Mouse (Mus musculus): ENCODE measurements around the gene Pgam2.
A peak's percentile ranks its signal among the peaks of the same experiment; 100 is the strongest.
"Not testable (repeated sequence)": the region's sequence is repeated elsewhere in the genome, so short reads cannot be mapped to it uniquely, and the experiment has no call there.

Gene Pgam2

DNA sequence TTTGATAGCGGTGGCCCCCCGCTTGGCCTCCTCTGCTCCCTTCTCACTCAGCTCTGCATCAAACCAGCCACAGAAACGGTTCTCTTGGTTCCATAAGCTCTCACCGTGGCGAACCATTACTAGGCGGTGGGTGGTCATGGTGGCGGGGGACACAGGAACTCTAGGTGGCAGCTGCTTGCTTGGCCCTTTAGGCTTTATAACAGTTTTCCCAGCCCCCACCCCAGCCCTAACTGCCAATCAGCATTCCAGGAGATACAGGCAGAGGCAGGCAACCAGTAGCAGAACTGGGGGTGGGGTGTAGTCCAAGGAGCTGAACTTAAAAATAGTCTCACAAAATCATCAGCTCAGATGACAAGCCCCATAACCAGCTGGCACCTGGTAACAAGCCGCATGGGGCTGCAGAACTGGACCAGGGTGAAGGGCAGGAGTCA is at the start of gene Pgam2:
Gene Pgam2, minus strand, starts transcription at position 183 of the 431 bp plus-strand sequence.
- DNase-seq (ENCODE audit: low read depth in 1 of 2, low spot score in 2 of 2) = no peak

DNA sequence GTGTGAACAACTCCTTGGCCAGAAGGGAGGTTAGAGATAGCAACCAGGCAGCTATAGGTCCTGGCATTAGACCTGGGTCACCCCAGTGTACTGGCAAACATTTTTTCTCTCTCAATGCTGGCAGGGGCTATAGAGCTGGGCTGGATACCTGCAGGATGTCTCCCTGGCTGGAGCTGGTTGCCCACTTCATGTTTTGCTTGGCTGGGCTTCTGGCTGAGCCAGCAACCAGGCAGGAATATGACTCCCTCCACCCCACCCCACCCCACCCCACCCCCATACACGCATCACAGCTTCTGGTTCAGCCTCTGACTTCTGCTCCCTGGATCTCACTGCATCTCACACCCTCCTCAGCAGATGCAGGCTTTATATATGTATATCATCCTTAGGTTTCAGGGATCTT is 48.8 kb upstream of the Pgam2 start:
- DNase-seq (ENCODE audit: low read depth in 1 of 2, low spot score in 2 of 2) = no peak

DNA sequence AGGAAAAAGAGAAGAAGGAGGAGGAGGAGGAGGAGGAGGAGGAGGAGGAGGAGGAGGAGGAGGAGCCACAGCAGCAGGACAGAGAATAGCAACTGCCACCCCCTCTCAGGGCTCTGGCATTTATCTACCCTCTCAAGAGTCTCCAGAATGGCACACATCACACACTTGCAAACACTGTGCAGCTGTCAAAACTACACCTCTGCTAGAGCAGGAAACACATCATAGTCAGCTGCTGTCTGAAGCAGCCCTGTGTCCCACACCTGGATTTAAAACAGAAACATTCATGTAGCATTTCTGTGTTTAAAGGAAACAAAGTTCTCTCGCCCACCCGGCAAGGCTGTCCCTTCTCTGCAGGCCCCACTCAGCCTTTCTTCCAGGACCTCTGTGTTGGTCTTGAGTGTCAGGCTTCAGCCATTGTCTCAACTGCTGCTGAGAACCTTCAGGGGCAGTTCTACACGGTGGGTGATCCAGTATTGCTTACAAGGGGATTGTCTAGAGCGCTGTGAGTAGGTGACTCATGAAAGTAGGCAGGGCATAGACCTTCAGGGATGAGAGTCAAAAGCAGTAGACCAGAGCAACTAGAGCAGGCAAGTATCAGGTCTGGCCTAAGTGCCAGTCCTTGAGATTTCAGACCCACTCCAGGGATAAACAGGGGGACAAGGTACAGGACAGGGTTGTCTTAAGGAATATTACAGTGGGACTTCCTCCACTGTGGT is 47.6 kb upstream of the Pgam2 start:
- DNase-seq (ENCODE audit: low read depth in 1 of 2, low spot score in 2 of 2) = no peak

DNA sequence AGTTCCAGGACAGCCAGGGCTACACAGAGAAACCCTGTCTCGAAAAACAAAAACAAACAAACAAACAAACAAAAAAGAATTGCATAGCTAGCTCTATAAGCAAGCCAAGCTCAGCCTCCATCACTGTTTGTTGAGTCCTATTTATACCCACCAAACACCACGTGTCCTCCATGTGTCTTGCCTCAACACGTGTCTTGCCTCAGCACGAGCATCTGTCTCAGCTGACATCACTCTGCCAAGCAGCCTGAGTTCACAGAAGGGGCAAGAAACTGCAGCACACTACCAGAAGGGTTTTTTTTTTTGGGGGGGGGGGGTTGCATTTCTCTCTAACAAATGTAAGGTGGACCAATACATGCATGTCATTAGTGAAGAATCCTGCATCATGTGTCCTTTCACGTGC is 46.9 kb upstream of the Pgam2 start:
- no peak for DNase-seq (ENCODE audit: low read depth in 1 of 2, low spot score in 2 of 2)

DNA sequence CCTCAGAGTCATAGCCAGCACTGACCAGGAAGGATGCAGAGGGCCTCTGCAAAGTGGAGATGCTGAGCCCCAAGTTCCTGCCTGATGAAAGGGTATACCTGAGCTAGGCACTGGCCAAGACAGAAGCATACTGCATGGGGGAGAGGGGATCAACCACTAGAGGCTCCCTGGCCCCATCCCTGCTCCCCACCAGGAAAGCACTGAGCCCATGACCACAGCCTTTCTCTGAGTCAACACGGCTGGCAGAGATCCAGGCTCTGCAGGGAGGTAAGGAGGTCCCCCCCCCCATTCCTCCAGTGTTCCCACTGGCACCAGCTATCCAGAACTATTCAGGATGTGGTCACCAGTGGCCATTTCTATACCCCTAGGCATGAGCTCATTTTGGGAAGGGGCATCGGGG is 45.8 kb upstream of the Pgam2 start:
- no peak for DNase-seq (ENCODE audit: low read depth in 1 of 2, low spot score in 2 of 2)

DNA sequence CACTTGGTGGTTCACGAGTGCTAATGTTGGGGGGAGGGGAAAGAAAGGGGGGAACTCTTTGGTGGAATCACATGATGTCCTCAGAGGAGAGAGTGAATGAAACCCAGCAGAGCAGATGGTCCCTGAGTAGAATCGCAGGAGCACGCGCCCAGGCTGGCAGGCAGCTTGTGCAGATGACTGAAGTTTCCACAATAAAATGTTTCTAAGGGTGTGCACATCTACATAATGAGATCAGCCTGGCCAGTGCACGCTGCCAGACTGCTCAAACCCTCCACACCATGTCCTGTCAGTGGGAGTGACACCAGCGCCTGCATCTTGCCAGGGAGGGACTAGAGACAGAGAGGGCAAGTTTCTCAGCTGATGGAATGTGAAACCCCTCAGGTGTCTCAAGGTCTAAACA is 45.2 kb upstream of the Pgam2 start:
- no peak for DNase-seq (ENCODE audit: low read depth in 1 of 2, low spot score in 2 of 2)

DNA sequence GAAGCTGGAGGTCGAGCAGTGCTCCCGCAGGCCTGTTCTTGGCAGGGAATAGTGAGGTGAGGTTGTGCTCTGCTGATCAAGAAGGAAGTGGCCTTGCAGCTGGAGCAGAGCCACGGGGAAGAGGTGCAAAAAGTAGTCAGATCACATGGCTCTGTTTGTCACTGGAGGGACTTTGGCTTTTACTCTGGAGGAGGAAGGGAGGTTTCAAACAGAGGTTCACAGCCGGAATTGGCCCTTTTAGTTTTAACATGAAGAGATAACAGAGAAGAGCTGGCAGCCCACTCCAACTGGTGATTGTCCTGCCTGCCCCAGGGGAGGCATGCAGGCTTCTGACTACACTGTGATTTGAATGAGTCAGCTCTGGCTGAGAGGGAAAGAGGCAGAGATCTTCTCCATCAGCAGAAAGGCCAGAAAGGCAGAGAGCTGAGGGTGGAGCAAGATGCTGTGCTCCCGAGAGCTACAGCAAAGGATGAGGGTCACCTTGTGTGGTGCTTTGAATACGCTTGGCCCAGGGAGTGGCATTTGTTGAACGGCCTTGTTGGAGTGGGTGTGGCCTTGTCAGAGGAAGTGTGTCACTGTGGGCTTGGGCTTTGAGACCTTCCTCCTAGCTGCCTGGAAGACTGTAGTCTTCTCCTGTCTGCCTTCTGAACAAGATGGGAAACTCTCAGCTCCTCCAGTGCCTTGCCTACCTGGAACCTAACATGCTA is 43.3 kb upstream of the Pgam2 start:
- no peak for DNase-seq (ENCODE audit: low read depth in 1 of 2, low spot score in 2 of 2)

DNA sequence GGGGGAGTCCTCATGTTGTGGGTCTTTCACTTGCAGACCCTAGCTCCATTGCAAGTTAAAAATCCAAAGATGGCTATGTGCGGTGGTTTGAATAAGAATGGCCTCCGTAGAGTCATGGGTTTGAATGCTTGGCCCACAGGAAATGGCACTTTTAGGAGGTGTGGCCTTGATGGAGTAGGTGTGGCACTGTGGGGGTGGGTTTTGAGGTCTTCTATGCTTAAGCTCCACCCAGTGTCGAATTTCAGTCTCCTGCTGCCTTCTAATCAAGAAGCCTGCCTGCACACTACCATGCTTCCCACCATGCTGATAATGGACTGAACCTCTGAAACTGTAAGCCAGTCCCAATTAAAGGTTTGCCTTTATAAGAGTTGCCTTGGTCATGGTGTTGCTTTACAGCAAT is 39.6 kb upstream of the Pgam2 start:
- no peak for DNase-seq (ENCODE audit: low read depth in 1 of 2, low spot score in 2 of 2)

DNA sequence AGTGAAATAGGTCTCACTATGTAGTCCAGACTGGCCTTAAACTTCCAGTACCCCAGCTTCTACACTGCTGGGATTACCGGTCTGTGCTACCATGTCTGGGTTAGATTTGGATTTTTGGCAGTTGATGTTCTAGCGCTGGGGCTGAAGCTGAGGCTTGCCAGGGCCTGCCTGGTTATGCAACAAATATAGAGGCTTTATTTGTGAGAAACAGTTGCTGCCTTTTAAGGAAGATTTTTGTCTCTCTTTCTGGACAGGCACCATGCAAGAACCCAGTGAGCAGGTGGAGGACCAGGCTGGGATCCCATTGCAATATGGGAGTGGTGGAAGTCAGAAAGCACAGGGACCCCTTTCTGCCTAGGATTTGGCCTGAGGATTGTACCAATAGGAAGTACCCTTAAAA is 38.2 kb upstream of the Pgam2 start:
- DNase-seq (ENCODE audit: low read depth in 1 of 2, low spot score in 2 of 2) = no peak

DNA sequence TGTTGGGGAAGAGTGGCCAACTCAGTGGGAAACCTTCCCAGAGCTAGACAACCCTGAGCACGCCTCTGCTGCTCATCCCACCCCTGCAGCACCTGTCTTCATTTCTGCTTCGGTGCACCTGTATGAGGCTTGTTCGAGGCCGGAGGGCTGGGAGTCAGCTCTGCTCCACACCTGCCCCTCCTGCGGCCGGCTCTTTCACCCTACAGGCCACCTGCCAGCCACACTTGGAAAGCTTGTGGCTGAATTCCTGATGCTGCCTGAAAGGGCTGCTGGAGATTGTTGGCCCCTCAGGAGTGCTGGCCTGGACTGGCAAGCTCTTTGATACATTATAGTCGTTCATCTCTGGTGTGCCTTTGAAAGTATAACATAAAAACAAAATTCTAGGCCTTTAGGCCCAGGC is 36.8 kb upstream of the Pgam2 start:
- DNase-seq (ENCODE audit: low read depth in 1 of 2, low spot score in 2 of 2) = no peak

DNA sequence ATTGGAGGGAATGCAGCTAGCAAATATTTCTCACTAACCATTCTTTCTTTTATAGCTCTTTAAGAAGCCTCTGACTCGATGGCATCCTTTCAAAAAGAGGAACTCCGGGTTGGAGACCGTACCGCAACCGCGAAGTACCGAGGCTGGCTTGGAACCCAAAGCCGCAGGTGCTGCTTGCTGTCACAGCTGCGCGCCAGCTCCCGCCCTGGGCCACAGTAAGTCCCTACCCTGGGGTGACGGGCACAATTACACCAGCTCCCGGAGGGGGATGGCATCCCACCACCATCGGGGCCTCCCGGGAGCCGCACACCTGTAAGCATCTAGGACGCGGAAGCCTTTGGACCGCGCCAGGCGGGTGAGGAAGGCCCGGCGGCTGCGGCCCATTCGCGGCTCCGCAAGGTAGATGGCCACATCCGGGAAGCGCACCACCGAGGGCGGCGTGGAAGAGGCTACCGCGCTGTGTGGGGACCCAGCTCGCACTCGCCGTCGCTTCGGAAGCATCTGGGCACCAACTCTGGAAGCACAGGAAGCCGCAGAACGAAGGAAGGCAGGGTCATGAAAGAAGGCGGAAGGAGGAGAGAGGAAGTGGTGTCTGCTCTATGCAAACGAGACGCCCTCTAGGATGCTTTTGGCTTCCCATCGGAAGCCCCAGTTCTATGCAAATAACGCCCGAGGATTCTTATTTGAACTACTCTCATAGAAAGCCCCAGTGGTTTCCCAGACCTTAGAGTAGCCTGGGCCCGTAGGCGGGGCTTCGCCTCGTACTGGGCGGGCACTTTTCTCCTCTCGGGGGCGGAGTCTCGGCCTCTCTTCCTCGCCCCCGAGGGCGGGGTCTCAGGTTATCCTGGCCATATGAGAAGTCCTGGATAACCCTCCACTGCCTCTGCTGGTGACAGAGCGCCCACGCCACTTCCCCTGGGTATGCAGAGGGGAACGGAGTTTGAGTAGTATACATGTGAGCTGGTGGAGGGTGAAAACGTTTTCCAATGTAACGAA is 34.0 kb upstream of the Pgam2 start, which contains the start of gene Polm:
Gene Polm, minus strand, starts transcription at position 766 of the 996 bp plus-strand sequence.
- peak; percentile 82 to 85 for DNase-seq (ENCODE audit: low read depth in 1 of 2, low spot score in 2 of 2)

DNA sequence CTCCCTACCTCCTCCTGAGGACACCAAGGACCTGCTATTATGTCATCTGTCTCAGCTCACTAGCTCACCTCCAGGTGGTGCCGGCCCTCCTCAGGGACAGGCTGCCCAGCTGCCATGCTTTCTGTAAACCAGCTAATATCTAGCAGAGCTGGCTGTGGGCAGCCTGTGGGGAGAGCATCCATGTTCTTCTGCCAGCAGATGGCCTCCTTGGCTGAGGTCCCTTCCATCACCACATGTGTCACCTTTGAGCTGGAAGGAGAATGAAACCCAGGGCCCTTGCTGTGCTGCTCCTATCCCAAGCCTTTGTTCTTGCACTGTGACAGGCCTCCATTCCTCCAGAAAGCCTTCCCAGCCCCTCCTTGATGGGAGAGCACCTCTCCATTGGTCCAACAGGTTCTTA is 32.6 kb upstream of the Pgam2 start:
- DNase-seq (ENCODE audit: low read depth in 1 of 2, low spot score in 2 of 2) = no peak

DNA sequence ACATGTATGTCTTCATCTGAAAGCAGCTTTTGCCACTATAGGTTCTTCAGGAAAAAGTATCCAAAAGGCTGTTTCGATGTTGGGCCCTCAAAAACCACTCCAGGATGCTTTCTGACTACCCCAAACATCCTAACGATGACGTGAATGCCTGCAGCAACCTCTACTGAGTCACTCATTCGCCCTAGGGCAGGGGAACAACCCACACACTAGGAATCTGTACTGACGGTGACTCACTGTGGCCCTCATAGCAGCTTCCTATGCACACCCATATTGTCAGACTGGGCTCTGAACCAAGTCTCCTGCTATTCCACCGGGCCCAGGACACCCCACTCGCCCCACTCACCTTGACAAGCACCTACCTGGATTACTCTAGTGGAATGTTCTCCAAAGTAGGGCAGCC is 31.5 kb upstream of the Pgam2 start:
- DNase-seq (ENCODE audit: low read depth in 1 of 2, low spot score in 2 of 2) = no peak

DNA sequence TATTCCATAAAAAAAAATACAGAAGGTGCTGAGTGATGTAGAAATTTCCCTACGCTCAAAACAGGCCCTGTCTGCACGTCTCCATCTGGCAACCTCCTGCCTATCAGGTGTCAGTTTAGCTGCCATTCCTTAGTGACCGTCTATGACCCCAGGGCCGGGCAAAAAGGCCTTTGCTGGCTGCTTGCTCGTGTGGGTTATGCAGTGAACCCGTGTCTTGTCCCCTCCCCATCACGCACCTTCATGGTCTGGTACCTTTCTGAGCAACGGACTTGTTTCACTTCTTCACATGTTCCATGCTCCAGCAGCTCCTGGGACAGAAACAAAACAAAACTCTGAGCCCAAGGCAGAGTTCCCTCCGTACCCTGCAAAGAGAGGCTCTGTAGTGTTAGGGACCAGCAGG is 31.0 kb upstream of the Pgam2 start:
- no peak for DNase-seq (ENCODE audit: low read depth in 1 of 2, low spot score in 2 of 2)

DNA sequence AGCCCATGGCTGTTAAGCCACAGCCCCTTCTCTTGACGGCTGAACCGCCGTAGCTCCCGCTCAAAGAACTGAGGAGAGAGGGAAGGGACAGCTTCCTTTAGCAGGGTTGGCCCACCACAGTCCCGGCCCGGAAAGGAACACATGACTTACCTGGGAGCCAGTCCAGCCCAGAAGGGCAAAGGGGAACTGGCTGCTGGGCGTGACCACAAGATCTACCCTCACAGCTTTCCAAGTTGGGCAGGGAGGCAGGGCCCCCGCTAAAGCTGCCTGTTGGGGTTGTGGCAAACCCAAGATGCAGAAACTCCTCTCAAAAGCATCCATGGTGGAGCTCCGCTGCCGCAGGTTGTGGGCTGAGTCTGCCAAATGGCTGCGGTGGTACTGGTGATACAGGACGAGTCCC is 25.8 kb upstream of the Pgam2 start:
- DNase-seq (ENCODE audit: low read depth in 1 of 2, low spot score in 2 of 2) = no peak

DNA sequence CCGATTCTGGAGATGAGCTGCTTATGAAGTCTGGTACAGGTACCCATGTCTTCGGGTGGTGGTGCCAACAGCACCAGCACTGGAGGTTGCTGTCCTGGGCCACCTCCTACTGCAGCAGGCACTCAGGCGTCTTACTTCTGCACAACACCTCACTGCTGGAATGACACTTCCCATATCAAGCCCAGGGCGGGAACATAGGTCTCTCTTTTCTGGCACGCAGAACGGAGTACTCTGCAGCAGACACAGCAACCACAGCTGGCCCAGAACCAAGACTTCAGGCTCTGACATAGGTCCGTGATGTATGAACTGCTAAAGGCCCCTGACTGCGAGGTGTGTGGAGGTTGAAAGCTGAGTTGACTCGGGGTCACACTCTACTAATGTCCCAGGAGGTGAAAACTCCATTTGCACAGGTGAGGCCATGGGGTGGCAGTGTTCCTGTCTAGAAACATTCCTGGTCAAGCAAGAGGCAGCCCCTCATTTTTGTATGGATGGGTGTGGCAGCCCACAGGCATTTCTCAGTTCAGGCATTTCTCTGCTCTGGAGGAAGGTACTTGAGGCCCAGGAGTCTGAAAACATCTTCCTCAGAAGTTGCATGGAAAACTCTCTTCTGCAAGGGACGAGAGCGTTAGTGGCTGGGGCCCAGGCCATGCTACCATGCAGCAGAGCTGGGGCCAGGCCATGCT is 25.1 kb upstream of the Pgam2 start:
- no peak for DNase-seq (ENCODE audit: low read depth in 1 of 2, low spot score in 2 of 2)

DNA sequence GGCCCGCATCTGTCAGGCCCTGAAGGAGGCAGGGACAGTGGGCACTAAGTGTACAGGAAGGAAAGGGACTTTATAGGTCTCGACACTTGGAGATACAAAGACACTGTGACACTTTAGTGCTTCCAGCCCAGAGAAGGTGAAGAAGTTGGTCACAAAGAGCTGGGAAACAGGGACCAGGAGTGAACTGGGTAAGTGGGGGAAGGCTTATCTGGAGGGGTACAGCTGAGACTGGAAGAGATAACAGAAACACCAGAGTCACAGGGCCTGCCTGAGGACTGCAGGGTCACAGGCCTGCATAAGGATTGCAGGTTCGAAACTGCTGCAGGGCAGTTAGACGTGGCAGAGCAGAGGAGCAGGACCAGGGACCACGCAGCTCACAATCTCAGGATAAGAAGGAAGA is 24.4 kb upstream of the Pgam2 start:
- no peak for DNase-seq (ENCODE audit: low read depth in 1 of 2, low spot score in 2 of 2)

DNA sequence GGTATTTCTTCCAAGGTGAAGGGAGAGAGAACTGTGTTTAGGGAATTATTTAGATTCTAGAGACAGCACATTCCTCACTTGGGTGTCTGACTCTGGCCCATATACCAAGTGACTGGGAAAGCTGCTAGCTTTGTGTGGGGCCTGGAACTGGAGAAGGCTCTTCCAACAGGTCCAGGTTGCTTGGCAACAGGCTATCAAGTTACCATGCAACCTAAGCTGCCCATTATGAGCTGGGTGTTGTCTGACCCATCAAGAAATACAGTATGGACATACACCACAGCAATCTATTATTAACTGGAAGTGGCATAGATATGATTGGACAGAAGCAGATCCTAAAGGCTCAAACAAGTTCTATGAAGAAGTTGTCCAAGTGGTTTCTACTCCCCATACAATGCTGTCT is 21.9 kb upstream of the Pgam2 start:
- no peak for DNase-seq (ENCODE audit: low read depth in 1 of 2, low spot score in 2 of 2)

DNA sequence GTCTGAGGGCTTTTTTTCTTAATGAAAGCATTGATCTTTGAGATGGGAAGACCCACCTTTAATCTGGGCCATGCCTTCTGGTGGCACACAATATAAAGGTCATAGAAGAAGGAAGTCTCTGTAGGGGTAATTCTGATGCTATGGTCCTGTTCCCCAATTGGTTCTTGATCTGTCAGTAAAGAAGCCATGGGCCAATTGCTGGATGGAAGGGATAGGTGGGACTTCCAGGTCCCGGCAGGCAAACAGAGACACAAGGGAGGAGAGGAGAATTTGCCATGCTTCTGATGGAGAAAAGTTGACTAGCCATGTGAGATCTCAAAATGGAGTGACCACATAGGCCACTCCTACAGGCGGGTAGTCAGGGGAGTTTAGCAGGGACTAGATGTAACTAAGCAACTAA is 15.7 kb upstream of the Pgam2 start:
- no peak for DNase-seq (ENCODE audit: low read depth in 1 of 2, low spot score in 2 of 2)

DNA sequence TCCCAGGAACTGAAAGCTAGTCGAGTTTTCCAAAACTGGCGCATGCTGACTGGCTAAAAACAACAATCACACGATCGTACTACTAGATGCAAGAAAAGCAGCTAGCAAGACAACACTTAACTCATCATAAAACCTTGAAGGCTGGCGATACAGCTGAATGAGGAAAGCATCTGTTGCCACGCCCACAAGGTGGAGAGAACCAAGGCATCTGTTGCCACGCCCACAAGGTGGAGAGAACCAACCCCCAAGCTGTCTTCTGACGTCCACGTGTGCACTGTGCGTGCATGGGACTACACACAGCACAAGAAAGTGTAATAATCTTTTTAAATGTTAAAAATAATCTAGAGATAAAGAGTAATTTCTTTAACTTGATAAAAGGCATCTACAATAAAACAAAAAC is 9.8 kb upstream of the Pgam2 start:
- no peak for DNase-seq (ENCODE audit: low read depth in 1 of 2, low spot score in 2 of 2)

DNA sequence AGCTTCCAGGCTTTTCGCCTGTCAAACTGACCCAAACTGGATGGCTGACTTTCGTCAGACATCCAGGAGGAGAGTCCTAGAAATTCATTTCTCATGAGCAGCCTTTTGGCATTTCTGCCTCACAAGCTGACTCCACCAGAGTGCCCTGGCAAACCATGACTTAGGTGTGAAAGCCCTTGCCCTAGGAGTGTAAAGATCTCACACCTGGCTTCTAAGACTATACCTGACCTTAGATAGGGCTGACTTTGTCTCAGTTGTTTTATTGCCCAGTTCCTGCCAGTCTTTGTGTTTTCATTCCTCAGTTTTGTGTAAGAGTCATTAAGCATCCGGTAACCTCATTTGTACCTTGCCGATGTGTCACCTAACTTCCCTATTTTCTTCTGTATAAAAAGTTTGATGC is 6.0 kb upstream of the Pgam2 start:
- not testable (repeated sequence) for DNase-seq (ENCODE audit: low read depth in 1 of 2, low spot score in 2 of 2)

All from monocyte, adult 2 months (primary cell).